Comparison of ENCODE assay signal across 8 mouse cellular contexts in genomic region chr11:59947752-59948400, GRCm38 (mm10). TPM values are rescaled to one million over a fixed set of nuclear protein-coding genes. Genes with fewer than 3 reads are reported as not detected.
DNase-seq lines count a peak whose midpoint lies in the region; ATAC-seq and TF ChIP-seq lines count a peak whose summit lies in the region.

TSS of gene Med9 (plus strand) at chr11:59948206.

- peak within 1 kb of the TSS; percentile 74 for H3K4me2 ChIP-seq in heart, embryonic 12.5 days
- H3K4me2 ChIP-seq in liver, embryonic 12.5 days, result peak within 1 kb of the TSS; percentile 85
- H3K4me2 ChIP-seq in stomach, embryonic 15.5 days, result peak within 1 kb of the TSS; percentile 72

- DNase-seq in brain, embryonic 14.5 days (ENCODE audit: low read depth), result peak; percentile 98
- DNase-seq in kidney, postnatal 10 days, result peak; percentile 97
- DNase-seq in natural killer cell, adult 2 months (ENCODE audit: low spot score in 2 of 2), result peak; percentile 81 to 89

- peaks cover 33% of the 10 kb centered on the region for H3K4me1 ChIP-seq in erythroblast, embryonic 14.5 days (ENCODE audit: control insufficient read depth)
- peaks cover 30% of the 10 kb centered on the region for H3K4me1 ChIP-seq in heart, embryonic 12.5 days (replicated peaks)
- H3K4me1 ChIP-seq in liver, embryonic 12.5 days, result peaks cover 37% of the 10 kb centered on the region
- H3K4me1 ChIP-seq in stomach, embryonic 15.5 days, result peaks cover 14% of the 10 kb centered on the region

- TF ChIP-seq CTCF in C2C12 (IDR thresholded peaks at IDR 0.05; ENCODE audit: control insufficient read depth, insufficient read depth, insufficient read length), result no peak
- no peak for TF ChIP-seq CTCF in brain, embryonic 14.5 days (IDR thresholded peaks at IDR 0.05; ENCODE audit: borderline replicate concordance, extremely low read depth, insufficient read depth, insufficient read length)

- peaks cover 3% of the 10 kb centered on the region for H3K27me3 ChIP-seq in C2C12 (ENCODE audit: control insufficient read depth, insufficient read depth, insufficient read length)
- peaks cover 2% of the 10 kb centered on the region; the same call in 1 of the 2 replicates for H3K27me3 ChIP-seq in erythroblast, embryonic 14.5 days (ENCODE audit: control insufficient read depth)
- no peaks in the 10 kb centered on the region for H3K27me3 ChIP-seq in heart, embryonic 12.5 days (replicated peaks)
- H3K27me3 ChIP-seq in liver, embryonic 12.5 days (replicated peaks), result no peaks in the 10 kb centered on the region
- no peaks in the 10 kb centered on the region for H3K27me3 ChIP-seq in stomach, embryonic 15.5 days (replicated peaks)

- H3K36me3 ChIP-seq in C2C12 (ENCODE audit: control insufficient read depth, insufficient read depth), result no peaks in the 10 kb centered on the region
- peaks cover 4% of the 10 kb centered on the region for H3K36me3 ChIP-seq in erythroblast, embryonic 14.5 days (ENCODE audit: control insufficient read depth)
- no peaks in the 10 kb centered on the region for H3K36me3 ChIP-seq in heart, embryonic 12.5 days
- H3K36me3 ChIP-seq in liver, embryonic 12.5 days, result peaks cover 3% of the 10 kb centered on the region; the same call in 1 of the 2 replicates
- no peaks in the 10 kb centered on the region for H3K36me3 ChIP-seq in stomach, embryonic 15.5 days

- H3K9ac ChIP-seq in heart, embryonic 12.5 days, result peak within 1 kb of the TSS; percentile 96
- H3K9ac ChIP-seq in liver, embryonic 12.5 days, result peak within 1 kb of the TSS; percentile 97
- peak within 1 kb of the TSS; percentile 99 for H3K9ac ChIP-seq in stomach, embryonic 15.5 days

- peak; percentile 28; the same call in 1 of the 2 replicates for TF ChIP-seq POLR2A in brain, embryonic 14.5 days (IDR thresholded peaks at IDR 0.05; ENCODE audit: borderline replicate concordance, extremely low read depth, insufficient read depth, insufficient read length, poor library complexity, severe bottlenecking)

- H3ac ChIP-seq in C2C12 (ENCODE audit: control insufficient read depth, insufficient read length, low read depth), result peak within 1 kb of the TSS; percentile 84

- 2% methylated on average over 43 of the region's 43 CpGs for WGBS in heart, embryonic 12.5 days
- 3% methylated on average over 43 of the region's 43 CpGs for WGBS in liver, embryonic 12.5 days (ENCODE audit: insufficient replicate concordance)
- under 1% methylated on average over 43 of the region's 43 CpGs for WGBS in stomach, embryonic 15.5 days

- ATAC-seq in heart, embryonic 12.5 days (ENCODE audit: insufficient number of reproducible peaks, low FRiP score), result peak; percentile 91
- peak; percentile 92 for ATAC-seq in liver, embryonic 12.5 days
- peak; percentile 93 for ATAC-seq in stomach, embryonic 15.5 days (ENCODE audit: insufficient read depth, low FRiP score, low read depth)

- peak within 1 kb of the TSS; percentile 95 for H3K4me3 ChIP-seq in C2C12 (ENCODE audit: insufficient read depth, poor library complexity, severe bottlenecking)
- H3K4me3 ChIP-seq in erythroblast, embryonic 14.5 days (replicated peaks), result peak within 1 kb of the TSS; percentile 99
- peak within 1 kb of the TSS; percentile 94 for H3K4me3 ChIP-seq in heart, embryonic 12.5 days
- H3K4me3 ChIP-seq in liver, embryonic 12.5 days, result peak within 1 kb of the TSS; percentile 99
- peak within 1 kb of the TSS; percentile 83 for H3K4me3 ChIP-seq in stomach, embryonic 15.5 days (replicated peaks)

- H3K9me3 ChIP-seq in erythroblast, embryonic 14.5 days (ENCODE audit: control insufficient read depth, low read length), result no peaks in the 10 kb centered on the region
- no peaks in the 10 kb centered on the region for H3K9me3 ChIP-seq in heart, embryonic 12.5 days (replicated peaks)
- no peaks in the 10 kb centered on the region for H3K9me3 ChIP-seq in liver, embryonic 12.5 days (replicated peaks)
- no peaks in the 10 kb centered on the region for H3K9me3 ChIP-seq in stomach, embryonic 15.5 days

- peaks cover 30% of the 10 kb centered on the region for H3K79me3 ChIP-seq in C2C12 (ENCODE audit: low read depth)

- peak within 1 kb of the TSS; percentile 74 for H3K27ac ChIP-seq in heart, embryonic 12.5 days (ENCODE audit: poor library complexity, severe bottlenecking)
- H3K27ac ChIP-seq in liver, embryonic 12.5 days, result peak within 1 kb of the TSS; percentile 84
- peak within 1 kb of the TSS; percentile 63 for H3K27ac ChIP-seq in stomach, embryonic 15.5 days

- peaks cover 48% of the 10 kb centered on the region for H3K79me2 ChIP-seq in C2C12 (ENCODE audit: control insufficient read depth, insufficient read depth)

TF ChIP-seq in C2C12, 6 proteins besides CTCF, POLR2A, EP300 and RAD21:
- no peak for TF ChIP-seq MYOG (IDR thresholded peaks at IDR 0.05; ENCODE audit: control insufficient read depth, extremely low read depth, insufficient read length)
- TF ChIP-seq USF1 (IDR thresholded peaks at IDR 0.05; ENCODE audit: low read depth), result no peak
- TF ChIP-seq CEBPB (IDR thresholded peaks at IDR 0.05; ENCODE audit: low read depth), result peak; percentile 11
- TF ChIP-seq FOSL1 (IDR thresholded peaks at IDR 0.05; ENCODE audit: insufficient read depth, low read length, poor library complexity, severe bottlenecking), result no peak
- peak; percentile 72 for TF ChIP-seq MAX (IDR thresholded peaks at IDR 0.05)
- TF ChIP-seq MYOD1 (IDR thresholded peaks at IDR 0.05; ENCODE audit: control insufficient read depth, insufficient read length, low read depth), result peak; percentile 11

RNA-seq across cellular contexts. Expression of gene Med9, which starts in this region (rescaled TPM):
- 38.9 TPM for polyA plus RNA-seq in C2C12 (2012; fragmentation: generic; extraction: Trizol)
- polyA plus RNA-seq in brain, embryonic 14.5 days (2012; rRNA removed), result 21.9 and 24.8 TPM in 2 replicates
- polyA plus RNA-seq in erythroblast, embryonic 14.5 days (2012), result 4.1 and 5.4 TPM in 2 replicates
- 46.5 and 48.2 TPM in 2 replicates for polyA plus RNA-seq in heart, embryonic 12.5 days (2016; fragmentation: Nextera tagmentation; extraction: Ambion mirVana)
- polyA plus RNA-seq in liver, embryonic 12.5 days (2016; fragmentation: Nextera tagmentation; extraction: Ambion mirVana), result 29.5 and 30.1 TPM in 2 replicates
- polyA plus RNA-seq in stomach, embryonic 15.5 days (2015; fragmentation: Nextera tagmentation; extraction: Ambion mirVana), result 36.6 and 38.4 TPM in 2 replicates

Comparison
In these comparisons a context has a peak if more than half of its experiments do, and no peak if none do; other contexts are left out.
1. Peak in every context shown above with its lines: DNase-seq, ATAC-seq, H3K4me3 ChIP-seq and H3K27ac ChIP-seq.